Mouse (Mus musculus) small intestine, adult 2 months (tissue): ENCODE measurements around the gene Retn. TPM values are rescaled to one million over a fixed set of nuclear protein-coding genes. Genes with fewer than 3 reads are reported as not detected.

Experiments used
- H3K27ac ChIP-seq: fragments of 200-500 bp; 2 replicates; pipeline ENCODE4 v1.5.1; 2012; ENCODE audit warnings: low read depth, low read length, control low read depth, inconsistent platforms; ENCODE audit not compliant: insufficient read depth
- H3K27me3 ChIP-seq: fragments of 200-500 bp; 2 replicates; pipeline ENCODE4 v1.6.1; 2012; ENCODE audit warnings: mild to moderate bottlenecking, moderate library complexity, low read length, inconsistent platforms; ENCODE audit not compliant: control insufficient read depth, insufficient read depth
- H3K36me3 ChIP-seq: fragments of 200-500 bp; 2 replicates; pipeline ENCODE4 v1.6.1; 2012; ENCODE audit warnings: mild to moderate bottlenecking, low read length, control low read depth, inconsistent platforms; ENCODE audit not compliant: control insufficient read depth, insufficient read depth
- H3K4me1 ChIP-seq: fragments of 200-500 bp; 2 replicates; pipeline ENCODE4 v1.6.1; 2012; ENCODE audit warnings: low read length, inconsistent platforms, mixed read lengths; ENCODE audit not compliant: control insufficient read depth, insufficient read depth, insufficient read length
- H3K4me3 ChIP-seq: fragments of 200-500 bp; 2 replicates; pipeline ENCODE4 v1.5.1; 2012; ENCODE audit warnings: low read depth, mild to moderate bottlenecking, control low read depth, inconsistent platforms, low read length, moderate library complexity
- CTCF ChIP-seq: fragments of 200-500 bp; IDR thresholded peaks from 2 replicates; pipeline ENCODE4 v1.5.1; 2012; ENCODE audit warnings: low read depth, mild to moderate bottlenecking, control low read depth, inconsistent platforms, low read length, moderate library complexity, mixed read lengths; ENCODE audit not compliant: insufficient replicate concordance, insufficient read length; ENCODE audit errors: extremely low read depth
- POLR2A ChIP-seq: fragments of 200-500 bp; IDR thresholded peaks from 2 replicates; pipeline ENCODE4 v1.6.1; 2012; ENCODE audit warnings: low read depth, mild to moderate bottlenecking, control low read depth, inconsistent platforms, low read length, moderate library complexity
- WGBS: fragments of 180-500 bp; shearing (Covaris S2); methylation state at CpG from one replicate; pipeline ENCODE4 v1.1.7; 2018; 5-methylcytosine and 5-hydroxymethylcytosine counted together
- polyA plus RNA-seq: library from polyadenylated mRNA; depleted of rRNA; stranded (reverse); fragments of >200 nt; gene quantifications from 2 replicates; pipeline ENCODE4 v1.2.3, GENCODE M21; 2012

Gene Retn
- polyA plus RNA-seq, 1 experiment, result 0.38 TPM

DNA sequence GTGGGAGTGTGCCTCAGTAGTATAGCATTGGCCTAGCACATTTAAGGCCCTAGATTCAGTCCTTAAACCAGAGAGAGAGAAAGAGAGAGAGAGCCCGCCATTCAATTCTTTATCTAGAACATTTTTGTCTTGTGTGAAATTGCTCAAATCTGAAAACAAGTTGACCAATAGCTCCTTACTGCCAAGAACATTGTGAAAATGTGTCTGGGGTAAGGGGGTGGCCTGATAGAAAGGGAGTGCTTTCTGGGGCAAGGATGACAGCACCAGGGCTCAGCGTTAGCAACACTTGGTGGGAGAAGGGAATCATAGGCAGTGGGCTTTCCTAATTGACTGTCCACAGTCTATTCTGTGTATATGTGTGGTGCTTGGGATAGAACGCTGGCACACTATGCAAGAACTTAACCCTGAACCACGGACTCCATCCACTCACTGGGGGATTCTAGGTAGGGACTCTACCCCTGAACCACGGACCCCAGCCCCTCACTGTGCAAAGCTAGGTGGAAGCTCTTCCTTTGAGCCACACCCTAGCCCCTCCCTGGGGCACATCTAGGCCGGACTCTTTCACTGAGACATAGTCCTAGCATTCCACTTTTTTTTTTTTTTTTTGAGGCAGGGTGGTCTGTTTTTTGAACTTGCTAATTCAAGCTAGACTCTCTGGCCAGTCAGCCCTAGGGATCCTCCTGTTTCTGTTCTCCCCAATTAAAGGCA lies 8.6 kb upstream of the Retn start:
- Histone ChIP-seq H3K27ac (no peak overlapping the region), H3K27me3 (no peaks in the 10 kb centered on the region), H3K4me3 (no peak overlapping the region), H3K36me3 (peaks cover 9% of the 10 kb centered on the region), H3K4me1 (peaks cover 2% of the 10 kb centered on the region; the same call in 1 of the 2 replicates)
- no peak for TF ChIP-seq POLR2A
- TF ChIP-seq CTCF, result no peak
- 78% methylated on average over 6 of the region's 6 CpGs for WGBS

DNA sequence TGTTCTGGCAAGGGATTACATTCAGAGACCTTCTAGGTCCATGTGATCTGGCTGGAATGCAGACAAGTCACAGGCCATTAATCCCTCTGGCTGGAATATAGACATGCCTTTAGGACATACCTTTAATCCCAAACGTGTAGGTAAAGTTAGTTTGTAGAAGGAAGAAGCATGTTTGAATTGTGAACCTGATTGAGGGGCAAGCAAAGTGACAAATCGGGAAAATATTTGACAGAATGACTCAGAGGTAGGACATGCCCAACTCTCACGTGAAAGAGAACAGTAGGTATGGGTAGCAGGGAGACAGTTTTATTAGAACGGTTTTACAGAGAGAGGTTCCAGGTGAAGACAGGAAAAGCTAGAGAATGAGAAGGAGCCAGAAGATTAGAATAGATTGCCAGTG lies 8.0 kb upstream of the Retn start:
- WGBS, result 64% methylated on average over 4 of the region's 4 CpGs
- TF ChIP-seq POLR2A (no peak), CTCF (no peak)
- Histone ChIP-seq H3K4me3 (no peak overlapping the region), H3K4me1 (peaks cover 2% of the 10 kb centered on the region; the same call in 1 of the 2 replicates), H3K36me3 (peaks cover 3% of the 10 kb centered on the region; the same call in 1 of the 2 replicates), H3K27me3 (no peaks in the 10 kb centered on the region), H3K27ac (no peak overlapping the region)

GRCm38 (mm10) chr8:3648268-3648667 lies 7.3 kb upstream of the Retn start:
- TF ChIP-seq CTCF (no peak), POLR2A (no peak)
- no peak overlapping the region for H3K27ac ChIP-seq
- no peak overlapping the region for H3K4me3 ChIP-seq
- peaks cover 2% of the 10 kb centered on the region; the same call in 1 of the 2 replicates for H3K4me1 ChIP-seq
- no peaks in the 10 kb centered on the region for H3K27me3 ChIP-seq
- no peaks in the 10 kb centered on the region for H3K36me3 ChIP-seq
- WGBS, result 49% methylated on average over 2 of the region's 2 CpGs

- TF ChIP-seq CTCF, result no peak
- TF ChIP-seq POLR2A, result no peak
- WGBS, result 58% methylated on average over 1 of the region's 1 CpGs
- H3K27me3 ChIP-seq, result no peaks in the 10 kb centered on the region
- H3K4me1 ChIP-seq, result peaks cover 2% of the 10 kb centered on the region; the same call in 1 of the 2 replicates
- no peak overlapping the region for H3K4me3 ChIP-seq
- H3K36me3 ChIP-seq, result no peaks in the 10 kb centered on the region
- H3K27ac ChIP-seq, result no peak overlapping the region
These were observed 6.6 kb upstream of the Retn start for GRCm38 (mm10) chr8:3648990-3649389.

DNA sequence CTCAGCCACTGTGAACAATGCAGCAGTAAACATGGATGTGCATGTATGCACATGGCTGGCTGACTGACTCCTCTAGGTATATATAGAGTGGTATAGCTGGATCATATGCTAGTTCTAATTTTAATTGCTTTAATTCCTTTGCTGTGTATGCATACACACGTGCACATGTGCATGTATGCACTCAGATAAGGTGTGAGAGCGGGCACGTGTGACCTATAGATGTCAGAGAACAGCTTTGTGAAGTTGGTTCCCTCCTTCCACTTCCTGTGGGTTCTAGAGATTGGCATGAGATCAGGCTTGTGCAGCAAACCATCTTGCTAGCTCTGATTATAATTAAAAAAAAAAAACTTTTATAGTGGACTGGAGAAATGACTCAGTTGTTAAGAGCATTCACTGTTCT lies 2.7 kb upstream of the Retn start:
- no peaks in the 10 kb centered on the region for H3K4me1 ChIP-seq
- H3K27me3 ChIP-seq, result no peaks in the 10 kb centered on the region
- H3K27ac ChIP-seq, result no peak overlapping the region
- TF ChIP-seq CTCF, result no peak
- no peaks in the 10 kb centered on the region for H3K36me3 ChIP-seq
- 63% methylated on average over 3 of the region's 3 CpGs for WGBS
- H3K4me3 ChIP-seq, result no peak overlapping the region

GRCm38 (mm10) chr8:3654726-3655508 lies 653 bp upstream of the Retn start:
- WGBS, result 62% methylated on average over 11 of the region's 11 CpGs
- no peaks in the 10 kb centered on the region for H3K27me3 ChIP-seq
- no peak overlapping the region for H3K27ac ChIP-seq
- TF ChIP-seq CTCF (no peak), POLR2A (no peak)
- H3K36me3 ChIP-seq, result no peaks in the 10 kb centered on the region
- H3K4me1 ChIP-seq, result no peaks in the 10 kb centered on the region
- H3K4me3 ChIP-seq, result no peak overlapping the region

- no peak overlapping the region for H3K27ac ChIP-seq
- TF ChIP-seq CTCF, result no peak
- no peak for TF ChIP-seq POLR2A
- H3K36me3 ChIP-seq, result no peaks in the 10 kb centered on the region
- no peak overlapping the region for H3K4me3 ChIP-seq
- no peaks in the 10 kb centered on the region for H3K4me1 ChIP-seq
- WGBS, result 19% methylated on average over 7 of the region's 7 CpGs
- H3K27me3 ChIP-seq, result no peaks in the 10 kb centered on the region
These were observed 1.3 kb downstream of the Retn start for GRCm38 (mm10) chr8:3656725-3657381.
